Comparison of ENCODE assay signal across 21 mouse cellular contexts in genomic region chr15:96468316-96468715, GRCm38 (mm10). TPM values are rescaled to one million over a fixed set of nuclear protein-coding genes. Genes with fewer than 3 reads are reported as not detected.
DNase-seq lines count a peak whose midpoint lies in the region; ATAC-seq and TF ChIP-seq lines count a peak whose summit lies in the region.
"Had no signal": no experiment of that assay in that cellular context is flagged by ENCODE, and none has a peak within 500 bp of the region (broad histone marks: within the 10 kb centered on the region; RNA-seq: fewer than 3 reads in every experiment).

No protein-coding gene starts in this region.

- no peaks in the 10 kb centered on the region for H3K36me3 ChIP-seq in liver, postnatal 0 days (replicated peaks; ENCODE audit: insufficient read depth, low read length)
- H3K36me3 ChIP-seq: embryonic facial prominence, embryonic 12.5 days; forebrain, embryonic 15.5 days; heart, embryonic 10.5 days had no signal

- no peaks in the 10 kb centered on the region for H3K4me1 ChIP-seq in liver, postnatal 0 days (ENCODE audit: insufficient read depth)
- H3K4me1 ChIP-seq in cerebellum, adult 2 months (ENCODE audit: control insufficient read depth, insufficient read depth, low read length) = no peaks in the 10 kb centered on the region
- H3K4me1 ChIP-seq: embryonic facial prominence, embryonic 12.5 days; forebrain, embryonic 15.5 days had no signal

- 0 out of 2 replicates have a peak, but pooled peaks have one; percentile 25 for ATAC-seq in liver, postnatal 0 days
- ATAC-seq in neutrophil, adult 5-6 weeks (ENCODE audit: extremely low read depth, insufficient number of reproducible peaks, low FRiP score, poor library complexity, severe bottlenecking) = peak; percentile 59
- ATAC-seq: activated CD4-positive, CD25-positive, alpha-beta regulatory T cell, adult 4 months; forebrain, embryonic 15.5 days; Patski had no signal

- 69% methylated on average over 2 of the region's 2 CpGs for WGBS in liver, postnatal 0 days (ENCODE audit: insufficient replicate concordance)
- WGBS in cerebellum, adult 2 months = 87% methylated on average over 2 of the region's 2 CpGs

- no peak overlapping the region for H3K4me2 ChIP-seq in liver, postnatal 0 days (ENCODE audit: low read depth, low read length)
- H3K4me2 ChIP-seq: embryonic facial prominence, embryonic 12.5 days; forebrain, embryonic 15.5 days; hindbrain, embryonic 14.5 days had no signal

- no peaks in the 10 kb centered on the region for H3K9me3 ChIP-seq in liver, postnatal 0 days (ENCODE audit: low read length)
- H3K9me3 ChIP-seq: embryonic facial prominence, embryonic 12.5 days; forebrain, embryonic 15.5 days; heart, embryonic 10.5 days had no signal

- no peak for TF ChIP-seq POLR2A in cerebellum, adult 2 months (IDR thresholded peaks at IDR 0.05; ENCODE audit: borderline replicate concordance, insufficient read depth, low read length)

- no peak overlapping the region for H3K4me3 ChIP-seq in liver, postnatal 0 days (ENCODE audit: low read depth, low read length)
- H3K4me3 ChIP-seq in cerebellum, adult 2 months (replicated peaks; ENCODE audit: insufficient read depth, low read depth, low read length) = no peak overlapping the region
- H3K4me3 ChIP-seq: embryonic facial prominence, embryonic 12.5 days; forebrain, embryonic 15.5 days; heart, embryonic 10.5 days had no signal

- no peaks in the 10 kb centered on the region for H3K27me3 ChIP-seq in liver, postnatal 0 days (ENCODE audit: insufficient read depth, low read length)
- H3K27me3 ChIP-seq in cerebellum, adult 2 months (ENCODE audit: control insufficient read depth, insufficient read depth, low read length) = no peaks in the 10 kb centered on the region
- H3K27me3 ChIP-seq: embryonic facial prominence, embryonic 12.5 days; forebrain, embryonic 15.5 days; Patski had no signal

- peak overlapping the region; percentile 35; the same call in 1 of the 2 replicates for H3K27ac ChIP-seq in liver, postnatal 0 days (ENCODE audit: low read depth)
- no peak overlapping the region for H3K27ac ChIP-seq in cerebellum, adult 2 months (ENCODE audit: insufficient read depth, low read length)
- H3K27ac ChIP-seq: embryonic facial prominence, embryonic 12.5 days; forebrain, embryonic 15.5 days; heart, embryonic 10.5 days; hindbrain, embryonic 14.5 days had no signal

- no peak for TF ChIP-seq EP300 in liver, postnatal 0 days (IDR thresholded peaks at IDR 0.05; ENCODE audit: low read depth)

- no peak overlapping the region for H3K9ac ChIP-seq in liver, postnatal 0 days (replicated peaks)
- H3K9ac ChIP-seq: embryonic facial prominence, embryonic 12.5 days; forebrain, embryonic 15.5 days; hindbrain, embryonic 14.5 days had no signal

- no peak for TF ChIP-seq CTCF in liver, postnatal 0 days (IDR thresholded peaks at IDR 0.05; ENCODE audit: low read depth)
- TF ChIP-seq CTCF in cerebellum, adult 2 months (IDR thresholded peaks at IDR 0.05; ENCODE audit: borderline replicate concordance, insufficient read depth, low read depth, low read length) = no peak

- DNase-seq in liver, postnatal 0 days = no peak
- no peak for DNase-seq in liver
- peak; percentile 54 to 60 for DNase-seq in spleen, postnatal 36 days (ENCODE audit: low spot score in 2 of 2)
- DNase-seq in spleen, postnatal 10 days (ENCODE audit: low spot score in 2 of 2) = no peak
- DNase-seq in B cell, adult 2 months = peak; percentile 36 to 49
- no peak for DNase-seq in kidney, adult 18-20 months
- DNase-seq in cerebellum, adult 2 months = no peak
- DNase-seq: adrenal gland, adult 2 months; adrenal gland, postnatal 25 days; cerebellum, adult 8-10 months; cerebellum, postnatal 14 days; gastrocnemius, postnatal 36 days; heart, adult 18-20 months; heart, postnatal 10 days had no signal

RNA-seq across cellular contexts. Expression of gene Scaf11, which starts 7.7 kb away (rescaled TPM):
- 32.5 and 35.6 TPM in 2 replicates for polyA plus RNA-seq in liver, postnatal 0 days (2015; fragmentation: Nextera tagmentation; extraction: Ambion mirVana)
- total RNA-seq in neutrophil, adult 5-6 weeks (2017) = 194 and 196 TPM in 2 replicates
- 40.4 and 40.8 TPM in 2 replicates for polyA plus RNA-seq in cerebellum, adult 2 months (2012; rRNA removed)

Comparison
In these comparisons a context has a peak if more than half of its experiments do, and no peak if none do; other contexts are left out.
1. DNase-seq: peak in spleen, postnatal 36 days (2 of 2) and B cell, adult 2 months (2 of 2); none in liver, postnatal 0 days (single experiment), liver (single experiment), spleen, postnatal 10 days (0 of 2), kidney, adult 18-20 months (single experiment) and cerebellum, adult 2 months (0 of 2).